Mouse (Mus musculus): Measurements from ENCODE around the gene Sost.

- TF ChIP-seq CTCF (IDR thresholded peaks at IDR 0.05; ENCODE audit: borderline replicate concordance, insufficient read depth, low read depth, low read length) (no peak), POLR2A (IDR thresholded peaks at IDR 0.05; ENCODE audit: borderline replicate concordance, insufficient read depth, low read length) (no peak)
Measured at GRCm38 (mm10) chr11:101990244-101990643, 23.4 kb upstream of the Sost start.

Data from cerebellum, adult 2 months (tissue).